Mouse (Mus musculus) forebrain, postnatal 0 days (tissue): ENCODE data around the gene Malrd1. TPM values are rescaled to one million over a fixed set of nuclear protein-coding genes. Genes with fewer than 3 reads are reported as not detected.
"Not testable (repeated sequence)": the region's sequence is repeated elsewhere in the genome, so short reads cannot be mapped to it uniquely, and the experiment has no call there.

Experiments
- ATAC-seq: fragments of 200-750 bp; cut with Nextera tagmentation; 2 replicates; pipeline ENCODE4 v1.8.0; 2017; ENCODE audit warnings: mild to moderate bottlenecking, moderate library complexity
- DNase-seq: peaks from one replicate; pipeline ENCODE4 v3.0.0-alpha.2; 2015
- H3K27ac ChIP-seq: fragments of 300-500 bp; sonication (generic); 2 replicates; pipeline ENCODE4 v1.5.1; 2014; ENCODE audit warnings: low read depth, mild to moderate bottlenecking, antibody characterized with exemption, low read length, moderate library complexity, mixed read lengths
- H3K27me3 ChIP-seq: fragments of 300-500 bp; sonication (generic); 2 replicates; pipeline ENCODE4 v1.6.1; 2014; ENCODE audit warnings: mild to moderate bottlenecking, low read length, mixed read lengths; ENCODE audit not compliant: insufficient read depth
- H3K36me3 ChIP-seq: fragments of 300-500 bp; sonication (generic); 2 replicates; pipeline ENCODE4 v1.6.1; 2014; ENCODE audit warnings: mild to moderate bottlenecking, moderate library complexity; ENCODE audit not compliant: insufficient read depth
- H3K4me1 ChIP-seq: fragments of 300-500 bp; sonication (generic); 2 replicates; pipeline ENCODE4 v1.6.1; 2014; ENCODE audit warnings: antibody characterized with exemption; ENCODE audit not compliant: insufficient read depth
- H3K4me2 ChIP-seq: fragments of 300-500 bp; sonication (generic); 2 replicates; pipeline ENCODE4 v1.6.1; 2014; ENCODE audit warnings: low read depth, mild to moderate bottlenecking, moderate library complexity
- H3K4me3 ChIP-seq: fragments of 300-500 bp; sonication (generic); 2 replicates; pipeline ENCODE4 v1.5.1; 2014; ENCODE audit warnings: low read depth, low read length, mixed read lengths
- H3K9ac ChIP-seq: fragments of 300-500 bp; sonication (generic); 2 replicates; pipeline ENCODE4 v1.6.1; 2014; ENCODE audit warnings: mild to moderate bottlenecking
- H3K9me3 ChIP-seq: fragments of 300-500 bp; sonication (generic); 2 replicates; pipeline ENCODE4 v1.6.1; 2016; ENCODE audit warnings: low read length
- CTCF ChIP-seq: sonication (generic); IDR thresholded peaks from 2 replicates; pipeline ENCODE4 v1.5.1; 2016; ENCODE audit warnings: antibody characterized with exemption, control low read depth, low read depth
- WGBS: fragments of 180-500 bp; shearing (Covaris S2); extraction: QIAGEN DNeasy Blood & Tissue Kit; methylation state at CpG from one replicate; pipeline ENCODE4 v1.1.7; 2014; 5-methylcytosine and 5-hydroxymethylcytosine counted together
- polyA plus RNA-seq: library from polyadenylated mRNA; unstranded; fragments of >200 nt; fragmentation: Nextera tagmentation; extraction: Ambion mirVana; gene quantifications from 2 replicates; pipeline ENCODE4 v1.2.1, GENCODE M21; 2015
- total RNA-seq: library from RNA; depleted of rRNA; stranded (reverse); fragments of >200 nt; gene quantifications from 2 replicates; pipeline ENCODE4 v1.2.3, GENCODE M21; 2014

Malrd1 gene
- total and polyA plus RNA-seq, 2 experiments from 2014 or later = 0.07 to 0.10 TPM

- DNase-seq = no peak
Measured at GRCm38 (mm10) chr2:15925432-15925831, 399.2 kb downstream of the Malrd1 start.

GRCm38 (mm10) chr2:15926041-15926440, 399.8 kb downstream of the Malrd1 start:
- H3K4me2 ChIP-seq = no peak overlapping the region
- H3K27me3 ChIP-seq = no peaks in the 10 kb centered on the region
- no peak overlapping the region for H3K27ac ChIP-seq
- no peak for DNase-seq
- no peak for TF ChIP-seq CTCF
- no peaks in the 10 kb centered on the region for H3K4me1 ChIP-seq
- no peak overlapping the region for H3K9ac ChIP-seq
- ATAC-seq = no peak
- H3K4me3 ChIP-seq = no peak overlapping the region
- no peaks in the 10 kb centered on the region for H3K36me3 ChIP-seq
- H3K9me3 ChIP-seq = no peaks in the 10 kb centered on the region
- WGBS = 33% methylated on average over 1 of the region's 1 CpGs

More at GRCm38 (mm10) chr2:15925432-15925831, 399.2 kb downstream of the Malrd1 start:
- H3K4me3 ChIP-seq = no peak overlapping the region
- H3K9me3 ChIP-seq = no peaks in the 10 kb centered on the region
- no peaks in the 10 kb centered on the region for H3K4me1 ChIP-seq
- no peak overlapping the region for H3K4me2 ChIP-seq
- 18% methylated on average over 3 of the region's 3 CpGs for WGBS
- no peak overlapping the region for H3K27ac ChIP-seq
- H3K27me3 ChIP-seq = no peaks in the 10 kb centered on the region
- no peak overlapping the region for H3K9ac ChIP-seq
- TF ChIP-seq CTCF = no peak
- ATAC-seq = no peak
- no peaks in the 10 kb centered on the region for H3K36me3 ChIP-seq

DNA sequence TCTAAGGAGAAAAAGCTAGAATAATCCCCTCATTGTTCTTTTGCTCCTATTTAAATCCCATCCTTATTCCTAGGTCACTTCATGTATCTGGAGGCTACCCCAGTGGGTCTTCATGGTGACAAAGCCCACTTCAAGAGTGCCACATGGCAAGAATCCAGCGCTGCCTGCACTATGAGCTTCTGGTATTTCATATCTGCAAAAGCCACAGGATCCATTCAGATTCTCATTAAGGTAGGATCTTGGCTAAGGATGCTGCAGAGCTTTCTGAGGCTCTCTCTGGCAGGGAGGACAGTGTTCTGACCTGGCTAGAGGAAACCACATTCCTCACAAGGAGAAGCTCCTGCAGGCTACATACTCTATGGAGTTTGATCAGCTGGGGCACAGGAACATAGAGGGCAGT, 405.2 kb downstream of the Malrd1 start:
- H3K27ac ChIP-seq = no peak overlapping the region
- WGBS = 72% methylated on average over 1 of the region's 1 CpGs
- no peak for ATAC-seq

GRCm38 (mm10) chr2:15931924-15932323, 405.6 kb downstream of the Malrd1 start:
- no peaks in the 10 kb centered on the region for H3K9me3 ChIP-seq
- no peak overlapping the region for H3K4me3 ChIP-seq
- TF ChIP-seq CTCF = no peak
- H3K27me3 ChIP-seq = no peaks in the 10 kb centered on the region
- no peak overlapping the region for H3K9ac ChIP-seq
- no peak overlapping the region for H3K4me2 ChIP-seq
- peaks cover 6% of the 10 kb centered on the region for H3K4me1 ChIP-seq
- DNase-seq = no peak
- H3K36me3 ChIP-seq = no peaks in the 10 kb centered on the region
- H3K27ac ChIP-seq = no peak overlapping the region
- ATAC-seq = peak; percentile 45; the same call in 1 of the 2 replicates

More for the DNA sequence above, 405.2 kb downstream of the Malrd1 start:
- H3K27me3 ChIP-seq = no peaks in the 10 kb centered on the region
- H3K9ac ChIP-seq = no peak overlapping the region
- peaks cover 6% of the 10 kb centered on the region for H3K4me1 ChIP-seq
- DNase-seq = no peak
- no peak overlapping the region for H3K4me3 ChIP-seq
- H3K4me2 ChIP-seq = no peak overlapping the region
- H3K36me3 ChIP-seq = no peaks in the 10 kb centered on the region
- no peak for TF ChIP-seq CTCF
- no peaks in the 10 kb centered on the region for H3K9me3 ChIP-seq

GRCm38 (mm10) chr2:15932340-15932739, 406.1 kb downstream of the Malrd1 start:
- Histone ChIP-seq H3K9ac (no peak overlapping the region), H3K4me1 (peaks cover 6% of the 10 kb centered on the region), H3K9me3 (no peaks in the 10 kb centered on the region), H3K27ac (no peak overlapping the region), H3K4me3 (no peak overlapping the region), H3K27me3 (no peaks in the 10 kb centered on the region), H3K36me3 (no peaks in the 10 kb centered on the region), H3K4me2 (no peak overlapping the region)
- no peak for TF ChIP-seq CTCF
- WGBS = 72% methylated on average over 1 of the region's 1 CpGs
- no peak; the same call in 1 of the 2 replicates for ATAC-seq
- DNase-seq = no peak

- H3K27ac ChIP-seq = no peak overlapping the region
- no peak for TF ChIP-seq CTCF
- 37% methylated on average over 2 of the region's 2 CpGs for WGBS
- H3K4me3 ChIP-seq = no peak overlapping the region
- H3K4me1 ChIP-seq = no peaks in the 10 kb centered on the region
- no peak for DNase-seq
- no peaks in the 10 kb centered on the region for H3K9me3 ChIP-seq
- H3K4me2 ChIP-seq = no peak overlapping the region
- ATAC-seq = no peak
- H3K36me3 ChIP-seq = no peaks in the 10 kb centered on the region
- no peak overlapping the region for H3K9ac ChIP-seq
- H3K27me3 ChIP-seq = no peaks in the 10 kb centered on the region
Measured at GRCm38 (mm10) chr2:16002925-16003324, 476.6 kb downstream of the Malrd1 start.

DNA sequence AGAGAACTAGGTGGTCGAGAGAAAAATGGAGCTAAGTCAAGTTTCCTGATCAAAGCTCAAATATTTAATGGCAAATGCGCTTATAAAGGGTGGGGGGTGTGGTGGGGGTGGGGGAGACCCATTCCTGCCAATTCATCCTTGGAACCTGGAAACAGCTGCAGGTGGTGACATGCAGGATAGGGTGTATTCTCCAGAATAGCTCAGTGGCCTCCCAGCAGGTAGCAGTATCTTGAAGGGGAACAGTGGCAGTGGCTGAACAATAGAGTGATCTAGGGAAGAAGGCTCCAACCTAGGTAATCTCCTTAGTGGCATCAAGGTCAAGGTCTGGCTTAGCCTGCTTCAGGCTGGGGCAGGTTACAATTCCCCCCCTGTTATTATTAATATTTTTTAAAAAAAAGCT, 490.8 kb downstream of the Malrd1 start:
- H3K36me3 ChIP-seq, H3K4me2 ChIP-seq, H3K9me3 ChIP-seq, H3K27ac ChIP-seq, H3K9ac ChIP-seq, ATAC-seq, H3K27me3 ChIP-seq, DNase-seq, H3K4me3 ChIP-seq, H3K4me1 ChIP-seq: not testable (repeated sequence)
- WGBS = 90% methylated on average over 2 of the region's 2 CpGs

DNA sequence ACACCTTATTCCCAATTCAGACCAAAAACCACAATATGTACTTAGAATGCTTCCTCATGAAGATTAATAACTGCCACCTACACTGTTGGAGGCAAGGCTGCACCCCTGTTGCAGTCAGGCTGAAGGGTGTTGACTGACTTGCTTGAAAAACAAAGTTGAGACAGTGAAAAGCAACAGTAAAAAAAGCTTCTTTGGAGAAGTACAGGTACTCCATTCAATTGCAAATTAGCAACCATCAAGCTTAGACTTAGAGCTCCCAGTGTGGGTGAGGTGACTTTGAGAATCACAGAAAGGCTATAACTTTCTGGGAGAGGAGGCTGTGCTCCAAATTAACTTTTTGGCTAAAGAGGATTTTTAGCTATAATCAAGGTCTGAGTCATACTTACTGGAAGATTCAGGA, 491.4 kb downstream of the Malrd1 start:
- H3K36me3 ChIP-seq, ATAC-seq, H3K4me2 ChIP-seq, H3K9me3 ChIP-seq, H3K4me1 ChIP-seq, H3K27me3 ChIP-seq, H3K4me3 ChIP-seq, H3K27ac ChIP-seq, DNase-seq, H3K9ac ChIP-seq: not testable (repeated sequence)
